Mouse (Mus musculus) small intestine, adult 10 weeks (tissue): Measurements from ENCODE around the gene Wfdc12. TPM values are rescaled to one million over a fixed set of nuclear protein-coding genes. Genes with fewer than 3 reads are reported as not detected.

ENCODE experiments used
- polyA plus RNA-seq: library from polyadenylated mRNA; stranded (reverse); fragments of 350-450 nt; fragmentation: Illumina TruSeq; extraction: RNeasy Lipid Tissue Mini Kit (QIAGEN cat#74804); gene quantifications from one replicate; pipeline ENCODE4 v1.2.3, GENCODE M21; 2014; ENCODE audit warnings: low replicate concordance

The Wfdc12 gene
- not detected for polyA plus RNA-seq

GRCm38 (mm10) chr2:164190576-164190975 lies at the start of gene Wfdc12:
Wfdc12 (minus strand) TSS chr2:164190608.

GRCm38 (mm10) chr2:164238366-164238765 lies 48.0 kb upstream of the Wfdc12 start, which contains the start of gene Svs2:
Svs2 (minus strand) TSS chr2:164238466.

GRCm38 (mm10) chr2:164221522-164221921 lies 31.1 kb upstream of the Wfdc12 start, which contains the start of gene Wfdc15b:
Wfdc15b (minus strand) TSS chr2:164221660.

GRCm38 (mm10) chr2:164199626-164200327 lies 9.4 kb upstream of the Wfdc12 start, which contains the start of gene Wfdc15a:
Wfdc15a (minus strand) TSS chr2:164200130.

GRCm38 (mm10) chr2:164182692-164183255 lies 7.6 kb downstream of the Wfdc12 start, which contains the start of gene Wfdc5:
Wfdc5 (minus strand) TSS chr2:164182742.

GRCm38 (mm10) chr2:164170902-164171301 lies 19.5 kb downstream of the Wfdc12 start, which contains the start of gene Kcns1:
Kcns1 (minus strand) TSS chr2:164171113.

Other genes starting within 250 kb of the Wfdc12 start
- gene Ywhab, start 195.6 kb downstream of the Wfdc12 start, polyA plus RNA-seq = 198 TPM
- gene Pabpc1l, start 165.2 kb downstream of the Wfdc12 start, polyA plus RNA-seq = not detected
- gene Stk4, start 120.3 kb downstream of the Wfdc12 start, polyA plus RNA-seq = 75.0 TPM
- 4.8 TPM for gene Tomm34, start 119.4 kb downstream of the Wfdc12 start, polyA plus RNA-seq
- not detected for gene Kcns1, start 19.5 kb downstream of the Wfdc12 start, polyA plus RNA-seq
- gene Wfdc5, start 7.9 kb downstream of the Wfdc12 start, polyA plus RNA-seq = not detected
- gene Wfdc15a, start 9.5 kb upstream of the Wfdc12 start, polyA plus RNA-seq = not detected
- gene Wfdc15b, start 31.1 kb upstream of the Wfdc12 start, polyA plus RNA-seq = not detected
- gene Svs2, start 47.9 kb upstream of the Wfdc12 start, polyA plus RNA-seq = not detected
- gene Svs3b, start 66.0 kb upstream of the Wfdc12 start, polyA plus RNA-seq = not detected
- gene Svs4, start 87.9 kb upstream of the Wfdc12 start, polyA plus RNA-seq = not detected
- gene Svs3a, start 98.7 kb upstream of the Wfdc12 start, polyA plus RNA-seq = not detected
- gene Svs6, start 126.1 kb upstream of the Wfdc12 start, polyA plus RNA-seq = not detected
- not detected for gene Svs5, start 142.1 kb upstream of the Wfdc12 start, polyA plus RNA-seq
- not detected for gene Slpi, start 198.5 kb upstream of the Wfdc12 start, polyA plus RNA-seq
- gene Rbpjl, start 212.5 kb upstream of the Wfdc12 start, polyA plus RNA-seq = 1.6 TPM
- gene Matn4, start 214.6 kb upstream of the Wfdc12 start, polyA plus RNA-seq = 0.15 TPM